Mouse (Mus musculus) E14TG2a.4 (cell line): ENCODE measurements around the gene Syde1.

ENCODE experiments used
- H3K27me3 ChIP-seq: 2 replicates; pipeline ENCODE4 v1.6.1; 2014; ENCODE audit warnings: low read length, control low read depth; ENCODE audit not compliant: insufficient read depth
- H3K36me3 ChIP-seq: 2 replicates; pipeline ENCODE4 v1.6.1; 2014; ENCODE audit warnings: low read length, control low read depth; ENCODE audit not compliant: insufficient read depth
- H3K4me1 ChIP-seq: replicated peaks from 2 replicates; pipeline ENCODE4 v1.6.1; 2014; ENCODE audit warnings: low read depth, low read length, control low read depth
- H3K4me3 ChIP-seq: replicated peaks from 2 replicates; pipeline ENCODE4 v1.5.1; 2014; ENCODE audit warnings: mild to moderate bottlenecking, low read length
- H3K9me3 ChIP-seq: 2 replicates; pipeline ENCODE4 v1.6.1; 2014; ENCODE audit warnings: low read length, control low read depth
- CTCF ChIP-seq: conservative IDR thresholded peaks from 2 replicates; pipeline ENCODE4 v1.5.1; 2014; ENCODE audit warnings: low read length
- NANOG ChIP-seq: IDR thresholded peaks from 2 replicates; pipeline ENCODE4 v1.6.1; 2014; ENCODE audit warnings: borderline replicate concordance, low read length, mixed read lengths
- POU5F1 ChIP-seq: IDR thresholded peaks from 2 replicates; pipeline ENCODE4 v1.6.1; 2014; ENCODE audit warnings: low read length, borderline replicate concordance

The Syde1 gene

DNA sequence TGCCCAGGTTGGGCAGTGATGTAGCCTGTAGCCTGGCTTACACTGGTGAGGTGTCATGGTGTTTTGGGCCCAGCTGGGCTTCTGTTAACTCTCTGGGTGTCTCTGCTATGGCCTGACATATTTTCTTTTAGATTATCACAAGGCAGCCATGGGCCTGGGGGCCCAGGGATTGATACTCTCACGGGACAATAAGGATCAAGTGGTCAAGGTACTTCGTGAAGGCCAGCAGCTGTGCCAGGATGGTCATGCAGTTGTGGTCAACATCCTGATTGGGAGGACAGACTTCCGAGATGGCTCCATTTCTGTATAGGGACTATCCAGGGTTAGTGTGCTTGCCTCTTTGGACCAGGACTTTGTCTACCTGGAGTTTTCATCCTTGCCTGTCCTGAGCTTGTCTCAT, 7.8 kb downstream of the Syde1 start:
- no peak for TF ChIP-seq NANOG
- no peak for TF ChIP-seq POU5F1
- no peak for TF ChIP-seq CTCF
- Histone ChIP-seq H3K36me3 (peaks cover 61% of the 10 kb centered on the region), H3K9me3 (no peaks in the 10 kb centered on the region), H3K27me3 (peaks cover 26% of the 10 kb centered on the region), H3K4me3 (no peak overlapping the region), H3K4me1 (peaks cover 12% of the 10 kb centered on the region)

DNA sequence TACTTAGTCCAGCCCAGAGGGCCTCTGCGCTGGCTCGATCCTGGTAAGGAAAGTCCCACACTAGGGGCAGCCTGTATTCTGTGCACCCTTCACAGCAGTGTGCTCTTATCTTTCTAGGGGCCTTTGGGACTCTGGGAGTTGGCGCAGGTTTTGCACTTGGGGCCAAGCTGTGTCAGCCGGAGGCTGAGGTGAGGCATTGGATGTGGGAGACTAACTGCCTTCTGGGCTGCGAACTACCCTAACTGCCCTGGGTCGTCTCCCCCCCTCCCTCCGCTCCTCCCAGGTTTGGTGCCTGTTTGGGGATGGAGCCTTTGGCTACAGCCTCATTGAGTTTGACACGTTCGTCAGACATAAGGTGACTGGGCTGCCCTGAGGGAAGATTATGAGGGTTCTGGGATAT, 8.4 kb downstream of the Syde1 start:
- TF ChIP-seq POU5F1 (no peak), CTCF (no peak), NANOG (no peak)

DNA sequence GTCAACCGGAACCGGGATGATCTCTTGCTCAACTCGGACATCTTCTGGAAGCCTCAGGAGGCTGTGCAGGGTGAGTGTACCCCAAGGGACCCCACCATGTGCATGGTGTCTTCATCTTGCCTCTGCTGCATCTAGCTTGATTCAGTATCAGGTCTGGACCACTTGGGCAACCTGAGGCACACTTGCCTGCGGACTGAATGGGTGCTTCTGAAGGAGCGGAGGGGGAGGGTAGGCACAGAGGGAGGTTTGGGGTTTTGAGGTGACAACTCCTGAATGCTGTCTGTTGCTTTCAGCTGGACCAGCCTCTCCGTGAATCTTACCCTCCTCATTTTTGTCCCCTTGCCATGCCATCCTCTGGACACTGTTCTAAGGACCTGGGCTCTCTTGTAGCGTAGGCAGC, 10.6 kb downstream of the Syde1 start:
- H3K9me3 ChIP-seq, result no peaks in the 10 kb centered on the region
- H3K36me3 ChIP-seq, result peaks cover 82% of the 10 kb centered on the region
- H3K27me3 ChIP-seq, result peaks cover 3% of the 10 kb centered on the region; the same call in 1 of the 2 replicates
- TF ChIP-seq NANOG, result no peak
- peaks cover 7% of the 10 kb centered on the region for H3K4me1 ChIP-seq
- H3K4me3 ChIP-seq, result no peak overlapping the region

More for the DNA sequence above, 8.4 kb downstream of the Syde1 start:
- Histone ChIP-seq H3K9me3 (no peaks in the 10 kb centered on the region), H3K36me3 (peaks cover 66% of the 10 kb centered on the region), H3K4me1 (peaks cover 11% of the 10 kb centered on the region), H3K4me3 (no peak overlapping the region), H3K27me3 (peaks cover 20% of the 10 kb centered on the region)

DNA sequence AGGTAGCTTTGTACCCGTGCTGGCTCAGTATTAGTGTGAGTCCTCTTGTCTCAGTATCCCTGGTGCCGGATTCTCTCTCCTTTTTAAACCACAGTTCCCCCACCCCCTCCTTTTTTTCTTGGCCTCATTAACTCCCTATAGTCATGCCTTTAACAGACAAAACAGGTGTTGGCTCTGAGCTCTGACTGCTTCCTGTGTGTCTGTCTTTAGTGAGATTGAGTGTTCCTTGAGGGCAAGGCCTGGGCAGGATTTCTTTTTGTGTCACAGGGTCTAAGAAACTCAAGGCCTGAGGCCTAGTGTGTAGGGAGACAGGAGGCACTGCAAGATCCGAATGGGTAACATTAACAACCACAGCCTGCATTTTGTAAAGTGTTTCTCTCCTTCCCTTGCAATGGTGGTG, 13.6 kb downstream of the Syde1 start:
- Histone ChIP-seq H3K27me3 (no peaks in the 10 kb centered on the region), H3K9me3 (no peaks in the 10 kb centered on the region), H3K4me3 (no peak overlapping the region), H3K36me3 (peaks cover 61% of the 10 kb centered on the region), H3K4me1 (peaks cover 17% of the 10 kb centered on the region)
- TF ChIP-seq CTCF (no peak), POU5F1 (no peak), NANOG (no peak)

DNA sequence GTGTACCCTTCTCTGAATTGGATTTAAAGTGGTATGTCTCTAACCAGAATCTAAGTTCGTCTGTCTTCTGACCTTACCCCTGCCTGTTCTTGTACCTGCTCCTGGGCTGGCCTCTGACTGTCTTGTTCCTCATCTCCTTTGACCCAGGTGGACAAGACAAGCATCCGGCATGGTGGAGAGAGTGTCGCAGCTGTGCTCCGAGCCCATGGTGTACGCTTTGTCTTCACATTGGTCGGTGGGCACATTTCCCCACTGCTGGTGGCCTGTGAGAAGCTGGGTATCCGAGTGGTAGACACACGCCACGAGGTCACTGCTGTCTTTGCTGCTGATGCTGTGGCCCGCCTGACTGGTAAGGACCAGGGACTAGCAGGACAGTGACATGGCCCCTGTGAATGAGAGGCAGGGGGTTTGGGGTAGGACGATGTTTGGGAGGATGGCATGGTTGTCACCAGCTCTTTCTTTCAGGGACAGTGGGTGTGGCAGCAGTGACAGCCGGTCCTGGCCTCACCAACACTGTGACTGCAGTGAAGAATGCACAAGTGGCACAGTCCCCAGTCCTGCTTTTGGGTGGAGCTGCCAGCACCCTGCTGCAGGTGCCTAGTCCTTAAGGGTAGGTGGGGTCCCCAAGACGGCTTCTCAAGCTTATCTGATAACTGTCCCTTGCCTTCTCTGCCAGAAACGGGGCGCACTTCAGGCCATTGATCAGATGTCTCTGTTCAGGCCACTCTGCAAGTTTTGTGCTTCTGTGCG, 15.2 kb downstream of the Syde1 start:
- Histone ChIP-seq H3K9me3 (no peaks in the 10 kb centered on the region), H3K27me3 (no peaks in the 10 kb centered on the region), H3K4me1 (peaks cover 19% of the 10 kb centered on the region), H3K36me3 (peaks cover 50% of the 10 kb centered on the region), H3K4me3 (no peak overlapping the region)
- TF ChIP-seq NANOG (no peak), POU5F1 (no peak), CTCF (no peak)

DNA sequence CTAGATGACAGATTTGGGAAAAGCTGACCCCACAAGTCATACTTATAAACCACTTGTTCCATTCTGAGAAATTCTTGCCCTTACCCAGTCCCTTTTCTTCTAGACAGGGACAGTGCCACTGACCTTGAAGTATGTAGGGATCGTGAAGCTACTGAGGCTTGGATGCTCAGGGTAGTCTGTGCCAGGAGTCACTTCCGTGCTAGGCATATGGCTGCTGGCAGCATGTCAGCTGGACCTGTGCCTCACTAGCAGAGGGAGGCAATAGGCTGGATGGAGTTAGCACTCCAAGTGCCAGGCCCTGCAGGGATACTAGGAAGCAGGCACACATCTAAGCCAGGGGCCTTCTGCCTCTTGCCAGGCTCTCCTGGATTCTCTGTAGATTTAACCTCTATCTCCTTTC, 16.1 kb downstream of the Syde1 start:
- peaks cover 19% of the 10 kb centered on the region for H3K4me1 ChIP-seq
- H3K9me3 ChIP-seq, result no peaks in the 10 kb centered on the region
- H3K4me3 ChIP-seq, result peak overlapping the region; percentile 86; the same call in 1 of the 2 replicates
- no peaks in the 10 kb centered on the region for H3K27me3 ChIP-seq
- peaks cover 42% of the 10 kb centered on the region for H3K36me3 ChIP-seq
- TF ChIP-seq CTCF, result no peak
- TF ChIP-seq POU5F1, result no peak
- no peak for TF ChIP-seq NANOG

DNA sequence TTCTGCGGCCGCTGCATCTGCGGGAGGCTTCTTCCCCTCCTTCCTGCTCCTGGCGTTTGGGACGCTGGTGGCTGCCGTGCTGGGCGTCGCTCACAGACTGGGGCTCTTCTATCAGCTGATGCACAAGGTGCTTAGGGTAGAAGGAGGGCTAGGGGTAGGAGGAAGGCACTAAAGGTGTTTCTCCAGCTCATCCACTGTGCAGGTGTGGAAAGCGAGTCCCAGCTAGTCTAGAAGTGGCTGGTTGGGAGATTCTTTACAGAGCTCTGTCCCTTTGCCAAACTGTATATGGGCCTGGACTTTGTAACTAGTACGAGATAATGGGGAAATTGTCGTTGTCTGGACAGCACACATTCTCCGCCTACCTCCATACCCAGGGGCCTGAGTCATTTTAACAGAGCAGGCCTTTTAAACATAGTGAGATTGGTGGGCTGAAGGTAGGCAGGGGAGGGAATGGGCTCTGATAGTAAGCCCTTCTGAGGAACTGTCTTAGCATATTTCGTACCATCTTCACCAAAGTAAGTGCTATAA, 16.6 kb downstream of the Syde1 start:
- TF ChIP-seq POU5F1, result no peak
- TF ChIP-seq CTCF, result no peak
- no peak for TF ChIP-seq NANOG
- Histone ChIP-seq H3K36me3 (peaks cover 37% of the 10 kb centered on the region), H3K27me3 (peaks cover 3% of the 10 kb centered on the region; the same call in 1 of the 2 replicates), H3K4me3 (peak overlapping the region; percentile 86), H3K4me1 (peaks cover 19% of the 10 kb centered on the region), H3K9me3 (no peaks in the 10 kb centered on the region)

DNA sequence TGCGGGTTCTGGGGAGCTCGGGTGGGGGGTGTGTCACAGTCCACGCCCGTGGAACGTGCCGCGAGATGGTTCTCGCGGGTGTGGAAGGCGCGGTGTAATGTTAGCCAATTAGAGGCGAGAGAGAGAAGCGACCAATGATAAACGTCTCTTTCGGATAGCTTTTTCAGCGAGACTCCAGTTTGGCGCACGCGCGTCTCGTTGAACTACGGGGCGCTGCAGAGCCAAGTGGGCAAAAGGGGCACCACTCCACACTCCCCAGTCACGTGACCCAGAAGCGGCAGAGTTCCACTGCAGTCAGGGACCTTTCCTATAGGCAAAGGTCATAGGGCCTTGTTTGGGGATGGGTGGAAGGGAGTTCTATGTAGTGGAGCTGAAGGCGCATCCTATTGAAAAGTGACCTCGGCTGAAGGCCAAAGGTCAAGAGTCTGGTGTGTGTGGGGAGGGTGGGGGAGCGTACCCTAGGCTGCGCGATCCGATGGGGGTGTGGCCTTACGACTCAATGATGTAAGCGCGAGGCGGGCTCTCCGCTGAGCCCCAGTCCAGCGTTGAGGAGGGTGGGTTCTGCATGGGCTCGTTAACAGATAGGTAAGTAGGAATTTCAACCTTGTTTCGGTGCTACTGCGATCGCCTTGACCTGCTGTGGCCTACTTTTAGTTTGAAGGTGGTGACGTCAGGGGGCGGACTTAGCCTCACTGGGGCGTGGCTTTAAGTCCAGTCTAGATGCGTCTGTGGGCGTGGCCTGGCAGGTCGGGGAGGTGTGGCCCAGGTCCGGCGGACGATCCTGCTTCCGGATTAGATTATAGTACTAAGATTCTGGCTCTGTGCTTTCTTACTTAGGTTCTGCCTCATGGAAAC, 17.3 kb downstream of the Syde1 start, which contains the start of gene Ilvbl:
TSS of gene Ilvbl (plus strand) at position 97 of the 855 bp plus-strand sequence.
- H3K4me3 ChIP-seq, result peak within 1 kb of the TSS; percentile 86
- TF ChIP-seq CTCF, result no peak
- no peak for TF ChIP-seq POU5F1
- no peak for TF ChIP-seq NANOG
- peaks cover 30% of the 10 kb centered on the region for H3K36me3 ChIP-seq
- H3K27me3 ChIP-seq, result peaks cover 6% of the 10 kb centered on the region; the same call in 1 of the 2 replicates
- H3K9me3 ChIP-seq, result no peaks in the 10 kb centered on the region
- H3K4me1 ChIP-seq, result peaks cover 19% of the 10 kb centered on the region

DNA sequence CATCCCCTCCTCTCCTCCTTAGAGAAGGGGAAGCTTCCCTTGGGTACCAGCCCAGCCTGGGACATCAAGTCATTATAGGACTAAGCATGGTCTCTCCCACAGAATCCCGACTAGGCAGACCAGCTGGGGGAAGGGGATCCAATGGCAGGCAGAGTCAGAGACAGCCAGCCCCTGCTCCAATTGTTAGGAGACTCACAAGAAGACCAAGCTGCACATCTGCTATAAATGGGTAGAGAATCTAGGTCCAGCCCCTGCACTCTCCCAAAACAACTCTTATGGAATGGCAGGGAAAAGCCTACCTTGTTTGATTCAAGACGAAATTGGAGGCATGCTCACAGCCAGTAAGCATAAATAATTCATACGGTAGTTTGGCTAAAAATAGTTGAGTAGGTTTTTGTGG, 18.5 kb downstream of the Syde1 start:
- peaks cover 19% of the 10 kb centered on the region for H3K4me1 ChIP-seq
- no peaks in the 10 kb centered on the region for H3K9me3 ChIP-seq
- no peak overlapping the region for H3K4me3 ChIP-seq
- TF ChIP-seq POU5F1 (no peak), CTCF (no peak), NANOG (no peak)
- peaks cover 6% of the 10 kb centered on the region; the same call in 1 of the 2 replicates for H3K27me3 ChIP-seq
- H3K36me3 ChIP-seq, result peaks cover 17% of the 10 kb centered on the region
